Mouse (Mus musculus) lung, embryonic 15.5 days (tissue): ENCODE measurements around the gene Hoxa2. TPM values are rescaled to one million over a fixed set of nuclear protein-coding genes. Genes with fewer than 3 reads are reported as not detected.

Source experiments
- ATAC-seq: fragments of 200-750 bp; cut with Nextera tagmentation; 2 replicates; pipeline ENCODE4 v1.8.0; 2017; ENCODE audit warnings: moderate number of reproducible peaks, borderline replicate concordance; ENCODE audit not compliant: low FRiP score, low TSS enrichment; ENCODE audit errors: extremely low read depth
- H3K27ac ChIP-seq: fragments of 300-500 bp; sonication (generic); 2 replicates; pipeline ENCODE4 v1.5.1; 2015; ENCODE audit warnings: moderate library complexity, mild to moderate bottlenecking, inconsistent platforms
- H3K27me3 ChIP-seq: fragments of 300-500 bp; sonication (generic); 2 replicates; pipeline ENCODE4 v1.6.1; 2015; ENCODE audit warnings: inconsistent platforms
- H3K36me3 ChIP-seq: fragments of 300-500 bp; sonication (generic); 2 replicates; pipeline ENCODE4 v1.6.1; 2015; ENCODE audit warnings: inconsistent platforms
- H3K4me1 ChIP-seq: fragments of 300-500 bp; sonication (generic); 2 replicates; pipeline ENCODE4 v1.6.1; 2015; ENCODE audit warnings: inconsistent platforms
- H3K4me2 ChIP-seq: fragments of 300-500 bp; sonication (generic); 2 replicates; pipeline ENCODE4 v1.6.1; 2015; ENCODE audit warnings: inconsistent platforms, mild to moderate bottlenecking, moderate library complexity
- H3K4me3 ChIP-seq: fragments of 300-500 bp; sonication (generic); 2 replicates; pipeline ENCODE4 v1.5.1; 2015; ENCODE audit warnings: mild to moderate bottlenecking, inconsistent platforms
- H3K9ac ChIP-seq: fragments of 300-500 bp; sonication (generic); 2 replicates; pipeline ENCODE4 v1.6.1; 2015; ENCODE audit warnings: inconsistent platforms
- H3K9me3 ChIP-seq: fragments of 300-500 bp; sonication (generic); 2 replicates; pipeline ENCODE4 v1.6.1; 2016; ENCODE audit warnings: inconsistent platforms
- WGBS: fragments of 180-500 bp; shearing (Covaris S2); methylation state at CpG from one replicate; pipeline ENCODE4 v1.1.7; 2015; 5-methylcytosine and 5-hydroxymethylcytosine counted together
- polyA plus RNA-seq: library from polyadenylated mRNA; unstranded; fragments of >200 nt; fragmentation: Nextera tagmentation; extraction: Ambion mirVana; gene quantifications from 2 replicates; pipeline ENCODE4 v1.2.1, GENCODE M21; 2015

Gene Hoxa2
- polyA plus RNA-seq, 1 experiment from 2014 or later: 11.4 TPM

DNA sequence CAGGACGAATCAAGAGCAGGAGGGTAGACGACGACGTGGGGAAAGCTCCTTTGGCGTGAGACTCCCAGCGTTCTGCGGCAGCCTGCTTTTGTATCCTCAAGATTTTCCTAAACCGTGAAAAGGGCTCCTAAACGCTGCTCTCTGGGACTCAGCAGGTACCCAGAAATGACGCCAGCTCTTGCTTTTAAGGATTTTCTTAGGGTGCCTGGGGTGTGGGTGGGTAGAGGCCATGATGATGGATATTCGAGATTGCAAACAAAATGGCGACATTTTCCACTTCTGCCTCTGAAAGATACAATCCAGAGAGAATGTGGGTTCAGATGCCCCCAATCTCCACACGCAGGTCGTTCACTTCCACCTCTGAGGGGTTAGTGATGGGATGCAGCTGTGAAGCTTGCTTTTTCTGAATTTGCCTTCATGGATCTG lies 3.1 kb upstream of the Hoxa2 start:
- Histone ChIP-seq H3K4me3 (peak overlapping the region; percentile 34), H3K27me3 (peaks cover 73% of the 10 kb centered on the region), H3K9me3 (no peaks in the 10 kb centered on the region), H3K9ac (peak overlapping the region; percentile 62), H3K36me3 (no peaks in the 10 kb centered on the region), H3K27ac (peak overlapping the region; percentile 98), H3K4me2 (peak overlapping the region; percentile 90), H3K4me1 (peaks cover 39% of the 10 kb centered on the region)
- no peak for ATAC-seq
- 12% methylated on average over 14 of the region's 14 CpGs for WGBS

GRCm38 (mm10) chr6:52167176-52167575 lies 2.5 kb upstream of the Hoxa2 start:
- peak overlapping the region; percentile 98 for H3K27ac ChIP-seq

DNA sequence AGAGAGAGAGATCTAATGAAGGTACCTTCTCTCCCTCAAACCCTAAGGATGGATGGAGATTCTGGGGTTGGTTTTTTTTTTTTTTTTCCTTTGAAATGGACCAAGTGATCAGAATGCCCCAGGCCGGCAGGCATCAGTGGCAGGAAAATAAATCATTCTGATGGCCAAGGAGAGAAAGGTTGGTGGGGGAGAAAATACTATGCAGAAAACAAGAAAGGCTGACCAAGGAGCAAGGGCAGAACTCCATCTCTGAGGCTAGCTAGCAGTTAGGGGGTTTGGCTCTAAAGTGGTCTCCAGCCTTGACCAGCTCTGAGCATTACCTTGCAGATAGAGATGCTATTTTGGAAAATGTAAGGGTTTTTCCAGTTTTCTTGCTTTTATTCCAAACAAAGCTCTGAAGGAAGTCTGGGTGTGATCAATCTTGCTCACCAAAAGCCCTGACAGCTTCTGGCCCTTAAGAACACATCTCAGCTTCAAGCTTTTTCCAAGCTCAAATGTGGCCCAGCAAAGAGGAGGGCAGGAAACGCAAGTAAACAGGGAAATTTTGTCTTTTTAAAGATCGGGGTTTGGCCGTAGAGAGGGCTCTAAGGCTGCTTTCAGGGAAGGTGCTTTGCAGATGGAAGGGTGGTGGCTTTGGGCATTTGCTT lies 1.9 kb upstream of the Hoxa2 start:
- Histone ChIP-seq H3K4me3 (peak overlapping the region; percentile 52), H3K4me2 (peak overlapping the region; percentile 90)
- no peak for ATAC-seq

More at GRCm38 (mm10) chr6:52167176-52167575, 2.5 kb upstream of the Hoxa2 start:
- Histone ChIP-seq H3K4me2 (peak overlapping the region; percentile 90), H3K36me3 (no peaks in the 10 kb centered on the region), H3K27me3 (peaks cover 69% of the 10 kb centered on the region), H3K4me3 (peak overlapping the region; percentile 52), H3K9me3 (no peaks in the 10 kb centered on the region), H3K4me1 (peaks cover 34% of the 10 kb centered on the region), H3K9ac (peak overlapping the region; percentile 62)
- 21% methylated on average over 1 of the region's 1 CpGs for WGBS
- ATAC-seq: no peak

DNA sequence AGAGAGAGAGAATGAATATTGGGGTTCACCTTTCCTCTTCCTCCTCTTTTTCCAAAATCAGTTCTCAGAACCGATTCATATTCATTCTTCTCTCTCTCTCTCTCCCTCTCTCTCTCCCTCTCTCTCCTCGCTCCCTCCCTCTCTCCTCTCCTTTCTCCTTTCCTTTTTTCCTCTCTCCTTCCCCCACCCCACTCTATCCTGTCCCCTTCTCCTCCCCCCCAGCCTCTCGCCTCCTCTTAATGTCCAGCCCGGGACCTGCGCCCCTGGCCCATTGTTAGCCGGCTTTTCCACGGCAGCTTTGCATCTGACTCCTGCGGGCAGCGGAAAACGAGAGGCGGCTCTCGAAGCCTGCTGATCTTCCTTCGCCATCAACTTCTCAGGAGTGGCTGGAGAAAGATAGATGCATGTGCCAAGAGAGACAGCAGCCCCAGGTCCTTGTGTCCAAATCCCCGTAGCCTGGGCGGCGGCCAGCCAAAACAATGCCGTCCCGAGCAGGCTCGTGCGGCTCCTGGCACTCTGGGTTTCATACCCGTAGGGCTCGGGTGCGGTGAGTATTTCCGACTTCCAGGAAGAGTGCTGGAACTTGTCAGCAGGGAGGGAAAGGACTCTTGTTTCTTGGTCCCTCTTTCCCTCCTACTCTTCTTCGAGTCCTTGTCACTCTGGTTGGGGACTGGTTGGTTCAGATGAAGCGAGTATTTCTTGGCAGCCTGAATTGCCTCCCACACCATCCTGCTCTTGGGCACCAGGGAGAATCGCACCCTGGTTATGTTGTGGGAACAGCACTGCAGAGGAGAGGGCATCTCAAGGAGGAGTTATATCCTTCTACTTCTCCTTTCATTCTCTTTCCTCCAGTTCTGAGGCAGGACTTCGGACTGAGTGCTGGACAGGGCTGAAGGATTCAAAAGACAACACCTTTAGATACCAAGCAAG lies 1.1 kb upstream of the Hoxa2 start:
- Histone ChIP-seq H3K4me1 (peaks cover 22% of the 10 kb centered on the region), H3K9ac (peak overlapping the region; percentile 62), H3K27ac (peak overlapping the region; percentile 98), H3K9me3 (no peaks in the 10 kb centered on the region), H3K4me2 (peak overlapping the region; percentile 90), H3K27me3 (peaks cover 63% of the 10 kb centered on the region), H3K36me3 (no peaks in the 10 kb centered on the region), H3K4me3 (peak overlapping the region; percentile 52)
- no peak for ATAC-seq
- WGBS: 4% methylated on average over 28 of the region's 28 CpGs

More for the DNA sequence above, 1.9 kb upstream of the Hoxa2 start:
- Histone ChIP-seq H3K27me3 (peaks cover 68% of the 10 kb centered on the region), H3K9me3 (no peaks in the 10 kb centered on the region), H3K36me3 (no peaks in the 10 kb centered on the region), H3K27ac (peak overlapping the region; percentile 98), H3K4me1 (peaks cover 27% of the 10 kb centered on the region), H3K9ac (peak overlapping the region; percentile 62)
- 11% methylated on average over 4 of the region's 4 CpGs for WGBS

DNA sequence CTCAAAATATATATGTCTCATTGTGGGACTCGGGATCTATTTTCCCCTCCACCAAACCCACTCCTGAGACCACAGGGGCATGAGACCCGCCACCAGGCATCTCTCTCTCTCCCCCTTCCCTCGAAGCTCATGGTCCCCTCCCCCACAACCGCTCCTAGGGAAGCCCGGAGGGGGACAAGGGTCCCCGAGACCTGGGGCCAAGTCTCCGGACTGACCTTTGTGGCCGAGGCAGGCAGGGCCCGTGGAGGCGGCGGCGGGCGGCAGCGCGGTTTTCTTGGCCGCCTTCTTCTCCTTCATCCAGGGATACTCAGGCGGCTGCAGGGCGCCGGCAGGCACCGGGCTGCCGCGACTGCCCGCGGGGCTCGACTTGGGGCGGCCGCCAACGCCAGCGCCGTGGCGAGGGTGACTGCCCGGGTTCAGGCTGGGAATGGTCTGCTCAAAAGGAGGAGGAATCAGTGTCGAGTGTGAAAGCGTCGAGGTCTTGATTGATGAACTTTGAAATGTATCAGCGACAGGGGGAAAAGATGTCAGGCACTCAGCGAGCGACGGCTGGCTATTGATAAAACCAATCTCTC lies 493 bp downstream of the Hoxa2 start:
- H3K9ac ChIP-seq: peak overlapping the region; percentile 64
- H3K4me3 ChIP-seq: peak overlapping the region; percentile 52
- H3K36me3 ChIP-seq: no peaks in the 10 kb centered on the region
- H3K27me3 ChIP-seq: peaks cover 63% of the 10 kb centered on the region; the same call in 1 of the 2 replicates
- peak overlapping the region; percentile 90 for H3K4me2 ChIP-seq
- H3K27ac ChIP-seq: peak overlapping the region; percentile 98
- WGBS: under 1% methylated on average over 38 of the region's 39 CpGs
- ATAC-seq: peak; percentile 31; the same call in 1 of the 2 replicates
- no peaks in the 10 kb centered on the region for H3K9me3 ChIP-seq
- peaks cover 13% of the 10 kb centered on the region; the same call in 1 of the 2 replicates for H3K4me1 ChIP-seq

DNA sequence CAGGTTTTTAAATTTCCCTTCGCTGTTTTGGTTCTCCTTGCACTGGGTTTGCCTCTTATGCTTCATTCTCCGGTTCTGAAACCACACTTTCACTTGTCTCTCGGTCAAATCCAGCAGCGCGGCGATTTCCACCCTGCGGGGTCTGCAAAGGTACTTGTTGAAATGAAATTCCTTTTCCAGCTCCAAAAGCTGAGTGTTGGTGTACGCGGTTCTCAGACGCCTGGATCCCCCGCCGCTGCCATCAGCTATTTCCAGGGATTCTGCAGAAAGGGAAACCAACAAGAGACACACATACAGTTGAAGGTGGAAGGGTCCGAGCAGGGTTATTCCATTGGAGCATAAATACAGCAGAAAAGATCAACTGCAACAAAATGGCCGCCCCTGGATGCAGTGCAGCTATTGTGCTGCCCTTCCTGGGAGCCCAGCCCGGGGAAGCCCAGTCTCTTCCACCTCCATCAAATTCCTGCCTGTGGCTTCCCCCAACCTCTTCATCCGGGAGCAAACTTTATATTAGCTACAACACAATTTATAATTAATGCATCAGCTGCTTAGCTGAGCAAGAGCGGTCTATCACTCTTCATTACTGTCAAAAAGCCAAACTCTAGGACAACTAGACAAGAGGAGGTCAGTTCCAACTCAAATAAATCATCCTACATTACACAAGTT lies 1.1 kb downstream of the Hoxa2 start:
- Histone ChIP-seq H3K4me2 (peak overlapping the region; percentile 90), H3K9me3 (no peaks in the 10 kb centered on the region), H3K4me1 (peaks cover 13% of the 10 kb centered on the region; the same call in 1 of the 2 replicates), H3K9ac (peak overlapping the region; percentile 64), H3K27ac (peak overlapping the region; percentile 98), H3K36me3 (no peaks in the 10 kb centered on the region), H3K27me3 (peaks cover 65% of the 10 kb centered on the region; the same call in 1 of the 2 replicates), H3K4me3 (peak overlapping the region; percentile 52)
- under 1% methylated on average over 17 of the region's 17 CpGs for WGBS
- peak; percentile 21; the same call in 1 of the 2 replicates for ATAC-seq

DNA sequence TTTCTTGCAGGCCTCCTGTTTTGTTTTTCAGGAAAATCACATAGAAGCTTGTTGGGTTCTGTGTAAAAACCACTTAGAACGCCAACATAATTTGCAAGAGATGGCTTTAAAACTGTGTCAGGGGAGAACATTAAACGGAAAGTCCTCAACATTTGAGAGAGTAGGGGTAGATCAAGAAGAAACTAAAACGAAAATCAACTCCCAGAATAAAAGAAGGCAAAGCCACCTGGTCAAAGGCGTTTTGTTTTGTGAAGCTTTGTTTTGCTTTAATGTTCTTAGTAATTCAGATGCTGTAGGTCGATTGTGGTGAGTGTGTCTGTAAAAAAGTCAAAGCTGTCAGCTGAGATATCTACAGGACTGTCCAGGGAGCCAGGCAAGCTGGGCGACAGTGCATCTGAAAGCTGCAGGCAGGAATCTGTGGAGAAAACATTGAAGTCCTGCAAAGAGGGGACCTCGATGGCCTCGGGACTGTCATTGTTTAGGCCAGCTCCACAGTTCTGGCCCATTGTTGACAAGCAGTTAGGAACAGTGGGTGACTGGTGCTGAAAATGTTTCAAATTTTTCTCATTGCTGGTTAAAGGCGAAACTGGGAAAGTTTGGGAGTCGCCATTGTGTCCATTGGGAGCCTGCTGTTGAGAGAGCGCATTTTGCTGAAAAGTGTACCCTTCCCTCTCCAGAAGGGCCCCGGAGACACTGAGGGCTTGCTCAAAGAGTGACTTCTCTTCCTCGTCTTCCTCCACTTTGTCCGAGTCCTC lies 1.8 kb downstream of the Hoxa2 start:
- no peak for ATAC-seq
- peak overlapping the region; percentile 90 for H3K4me2 ChIP-seq
- no peaks in the 10 kb centered on the region for H3K36me3 ChIP-seq
- H3K9me3 ChIP-seq: no peaks in the 10 kb centered on the region
- H3K27me3 ChIP-seq: peaks cover 64% of the 10 kb centered on the region
- peak overlapping the region; percentile 64 for H3K9ac ChIP-seq
- peak overlapping the region; percentile 98 for H3K27ac ChIP-seq
- peak overlapping the region; percentile 52 for H3K4me3 ChIP-seq
- 10% methylated on average over 14 of the region's 14 CpGs for WGBS
- peaks cover 15% of the 10 kb centered on the region; the same call in 1 of the 2 replicates for H3K4me1 ChIP-seq

- Histone ChIP-seq H3K4me3 (peak overlapping the region; percentile 12), H3K9me3 (no peaks in the 10 kb centered on the region), H3K4me2 (peak overlapping the region; percentile 90), H3K36me3 (no peaks in the 10 kb centered on the region), H3K27ac (peak overlapping the region; percentile 61), H3K4me1 (peaks cover 23% of the 10 kb centered on the region), H3K27me3 (peaks cover 68% of the 10 kb centered on the region), H3K9ac (peak overlapping the region; percentile 27; the same call in 1 of the 2 replicates)
- no peak for ATAC-seq
- WGBS: 11% methylated on average over 1 of the region's 1 CpGs
Observed at GRCm38 (mm10) chr6:52162093-52162380, 2.6 kb downstream of the Hoxa2 start.

DNA sequence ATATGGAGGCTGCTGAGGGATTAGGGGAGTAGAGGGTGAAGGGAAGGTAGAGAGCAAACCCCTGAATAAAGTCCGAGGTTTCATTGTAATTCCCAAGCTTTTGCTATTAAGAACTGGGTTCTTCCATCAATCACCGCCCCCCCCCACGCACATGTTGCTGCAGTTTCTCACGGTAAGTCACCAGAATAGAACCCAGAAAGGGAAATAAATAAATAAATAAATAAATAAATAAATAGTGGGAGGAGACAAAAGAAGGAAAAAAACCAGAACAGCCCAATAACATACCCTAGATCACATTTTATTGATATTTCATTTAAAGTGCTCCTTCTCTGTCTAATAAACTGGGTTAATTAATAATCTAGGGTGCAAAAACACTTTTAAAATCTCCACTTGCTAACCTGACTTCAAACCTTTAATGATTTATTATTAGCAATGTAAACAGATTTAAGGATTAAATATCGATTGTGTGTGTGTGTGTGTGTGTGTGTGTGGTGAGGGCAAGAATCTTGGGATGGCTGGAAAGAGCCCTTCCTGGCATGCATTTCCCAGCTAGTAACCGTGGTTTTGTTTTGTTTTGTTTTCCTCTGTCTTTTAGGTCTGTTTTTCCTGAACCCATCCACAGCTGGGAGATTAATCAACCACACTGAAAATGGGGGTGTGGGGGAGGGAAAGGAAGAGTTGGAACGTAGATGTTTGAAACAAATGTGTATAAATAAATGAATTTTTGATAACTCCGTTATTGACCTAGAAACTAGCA lies 3.1 kb downstream of the Hoxa2 start:
- Histone ChIP-seq H3K9ac (peak overlapping the region; percentile 27; the same call in 1 of the 2 replicates), H3K36me3 (no peaks in the 10 kb centered on the region), H3K27me3 (peaks cover 69% of the 10 kb centered on the region), H3K4me3 (peak overlapping the region; percentile 72), H3K4me2 (peak overlapping the region; percentile 90), H3K4me1 (peaks cover 28% of the 10 kb centered on the region), H3K27ac (peak overlapping the region; percentile 95), H3K9me3 (no peaks in the 10 kb centered on the region)
- WGBS: 14% methylated on average over 8 of the region's 8 CpGs
- no peak for ATAC-seq
